Mouse (Mus musculus) stomach, embryonic 16.5 days (tissue): ENCODE data around the gene Bhlhb9. TPM values are rescaled to one million over a fixed set of nuclear protein-coding genes. Genes with fewer than 3 reads are reported as not detected.

ENCODE experiments used
- microRNA counts: library from miRNA; unstranded; fragments of <30 nt; microRNA quantifications from one replicate; lab custom pipeline; 2016
- microRNA-seq: library from miRNA; unstranded; fragments of <30 nt; microRNA quantifications from one replicate; pipeline ENCODE4, GENCODE M21; 2016
- polyA plus RNA-seq: library from polyadenylated mRNA; unstranded; fragments of >200 nt; fragmentation: Nextera tagmentation; extraction: Ambion mirVana; gene quantifications from 2 replicates; pipeline ENCODE4 v1.2.1, GENCODE M21; 2015

Gene Bhlhb9
- polyA plus RNA-seq, 1 experiment from 2014 or later = 37.4 TPM

MicroRNA genes within 50 kb of the gene (microRNA counts, 519-probe panel; counts per million panel counts)
- not detected for microRNA mmu-miR-1970 (lab: Ali Mortazavi, UCI)

Small RNA genes within 50 kb of the gene (microRNA-seq; reads per million reads assigned to microRNA genes)
- gene Mir1970 = not detected

Other genes starting within 250 kb of the Bhlhb9 start
- gene Nxf7, start 198.8 kb upstream of the Bhlhb9 start, polyA plus RNA-seq = not detected in 2 replicates
- gene Prame, start 169.9 kb upstream of the Bhlhb9 start, polyA plus RNA-seq = not detected in 2 replicates
- 0.08 TPM in 1 of 2 replicates, not detected in the other for gene Tcp11x2, start 103.8 kb upstream of the Bhlhb9 start, polyA plus RNA-seq
- gene Tmsb15a, start 72.3 kb upstream of the Bhlhb9 start, polyA plus RNA-seq = not detected in 2 replicates
- 7.8 and 8.5 TPM in 2 replicates for gene Armcx5, start 54.9 kb upstream of the Bhlhb9 start, polyA plus RNA-seq
- gene Gprasp1, start 54.9 kb upstream of the Bhlhb9 start, polyA plus RNA-seq = 36.1 and 41.4 TPM in 2 replicates
- 20.1 and 21.0 TPM in 2 replicates for gene Gprasp2, start 41.4 kb downstream of the Bhlhb9 start, polyA plus RNA-seq
- 45.1 and 55.0 TPM in 2 replicates for gene Arxes2, start 196.2 kb downstream of the Bhlhb9 start, polyA plus RNA-seq
- gene Arxes1, start 235.8 kb downstream of the Bhlhb9 start, polyA plus RNA-seq = 22.1 and 26.9 TPM in 2 replicates